Mouse (Mus musculus) megakaryocyte progenitor cell, adult 5-6 weeks (primary cell): Measurements from ENCODE around the gene Terb1. TPM values are rescaled to one million over a fixed set of nuclear protein-coding genes. Genes with fewer than 3 reads are reported as not detected.
A peak's percentile ranks its signal among the peaks of the same experiment; 100 is the strongest.

Source experiments
- ATAC-seq: replicated peaks from 2 replicates; pipeline ENCODE4 v1.8.0; 2016; ENCODE audit warnings: mild to moderate bottlenecking, moderate TSS enrichment, inconsistent platforms; ENCODE audit not compliant: poor library complexity
- total RNA-seq, 2 experiments: library from RNA; stranded (forward) in 1 of 2; stranded (reverse) in 1 of 2; fragments of 157-497, 149-512 nt in 1 of 2; fragments of 200-1000 nt in 1 of 2; gene quantifications; 2 replicates each; pipeline versions ENCODE4 v1.2.3 to v1.2.4; 2015 to 2017

The Terb1 gene
- total RNA-seq, 2 experiments from 2014 or later, result not detected

- ATAC-seq, result peak; percentile 83
Observed at GRCm38 (mm10) chr8:104467463-104467862, 42.2 kb downstream of the Terb1 start.

GRCm38 (mm10) chr8:104452177-104452576 lies 57.5 kb downstream of the Terb1 start:
- no peak for ATAC-seq

GRCm38 (mm10) chr8:104448796-104449195 lies 60.9 kb downstream of the Terb1 start:
- no peak for ATAC-seq

GRCm38 (mm10) chr8:104446016-104446415 lies 63.7 kb downstream of the Terb1 start:
- ATAC-seq, result no peak

- no peak for ATAC-seq
Observed at GRCm38 (mm10) chr8:104445248-104445647, 64.5 kb downstream of the Terb1 start.

- ATAC-seq, result no peak
Observed at GRCm38 (mm10) chr8:104443125-104443679, 66.5 kb downstream of the Terb1 start.

GRCm38 (mm10) chr8:104442299-104443124 lies 67.2 kb downstream of the Terb1 start, which contains the start of gene Dync1li2:
Gene Dync1li2, minus strand, starts transcription at chr8:104443047.
- ATAC-seq, result peak; percentile 95

- ATAC-seq, result no peak
Observed at GRCm38 (mm10) chr8:104441613-104442012, 68.1 kb downstream of the Terb1 start.

GRCm38 (mm10) chr8:104439461-104439860 lies 70.2 kb downstream of the Terb1 start:
- no peak for ATAC-seq

- no peak for ATAC-seq
Observed at GRCm38 (mm10) chr8:104437494-104438135, 72.1 kb downstream of the Terb1 start.

- ATAC-seq, result no peak
Observed at GRCm38 (mm10) chr8:104436591-104436990, 73.1 kb downstream of the Terb1 start.

- peak; percentile 91 for ATAC-seq
Observed at GRCm38 (mm10) chr8:104436038-104436437, 73.7 kb downstream of the Terb1 start.

GRCm38 (mm10) chr8:104434826-104435354 lies 74.8 kb downstream of the Terb1 start:
- ATAC-seq, result no peak

GRCm38 (mm10) chr8:104434275-104434674 lies 75.4 kb downstream of the Terb1 start:
- peak; percentile 28 for ATAC-seq

GRCm38 (mm10) chr8:104433191-104433842 lies 76.4 kb downstream of the Terb1 start:
- no peak for ATAC-seq

- ATAC-seq, result no peak
Observed at GRCm38 (mm10) chr8:104432656-104433055, 77.1 kb downstream of the Terb1 start.

GRCm38 (mm10) chr8:104430230-104430629 lies 79.5 kb downstream of the Terb1 start:
- ATAC-seq, result no peak

GRCm38 (mm10) chr8:104427703-104428102 lies 82.0 kb downstream of the Terb1 start:
- peak; percentile 40 for ATAC-seq

- ATAC-seq, result no peak
Observed at GRCm38 (mm10) chr8:104422313-104422712, 87.4 kb downstream of the Terb1 start.

- ATAC-seq, result no peak
Observed at GRCm38 (mm10) chr8:104416022-104416421, 93.7 kb downstream of the Terb1 start.

- ATAC-seq, result no peak
Observed at GRCm38 (mm10) chr8:104414204-104414603, 95.5 kb downstream of the Terb1 start.
